Mouse (Mus musculus) left cerebral cortex, adult 18-20 months (tissue): ENCODE results near the gene 1700020L24Rik. TPM values are rescaled to one million over a fixed set of nuclear protein-coding genes. Genes with fewer than 3 reads are reported as not detected.

Source experiments
- DNase-seq, 2 experiments: peaks; one replicate each; pipeline ENCODE4 v3.0.0; 2021 to 2022; ENCODE audit warnings: low spot score in 2 of 2, mixed read lengths in 1 of 2
- long read RNA-seq, 2 experiments: library from polyadenylated mRNA; stranded (forward); transcript quantifications; one replicate each; pipeline ENCODE4 v2.0.0; 2021
- total RNA-seq, 2 experiments: library from RNA; stranded (reverse); gene quantifications; 2 replicates each; pipeline ENCODE4 v1.2.3; 2021

Gene 1700020L24Rik
- total RNA-seq: under 1 TPM; 0.47 to 0.53 TPM
- long read RNA-seq, experiment 1: 0 reads
- long read RNA-seq, experiment 2: 0 reads

DNA sequence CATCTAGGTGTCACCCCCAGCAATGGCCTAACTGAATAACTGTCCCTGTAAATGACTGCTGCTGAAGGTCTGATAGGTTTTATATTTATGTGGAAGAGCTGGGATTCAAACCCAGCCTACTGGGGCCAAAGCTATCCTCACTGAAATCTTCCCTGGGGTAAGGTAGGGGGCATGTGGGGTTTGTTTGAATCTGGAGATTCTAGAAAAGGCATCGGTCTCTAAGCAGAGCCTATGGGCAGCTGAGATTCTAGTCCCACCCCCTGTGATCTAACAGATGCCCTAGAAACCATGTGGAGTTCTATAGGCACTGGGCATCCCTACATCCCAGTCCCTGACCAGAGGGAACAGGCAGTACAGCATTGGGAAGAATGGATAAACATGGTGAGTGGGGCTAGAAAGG, at the start of gene 1700020L24Rik:
TSS of gene 1700020L24Rik (plus strand) at position 301 of the 400 bp plus-strand sequence.
- DNase-seq: no peak

DNA sequence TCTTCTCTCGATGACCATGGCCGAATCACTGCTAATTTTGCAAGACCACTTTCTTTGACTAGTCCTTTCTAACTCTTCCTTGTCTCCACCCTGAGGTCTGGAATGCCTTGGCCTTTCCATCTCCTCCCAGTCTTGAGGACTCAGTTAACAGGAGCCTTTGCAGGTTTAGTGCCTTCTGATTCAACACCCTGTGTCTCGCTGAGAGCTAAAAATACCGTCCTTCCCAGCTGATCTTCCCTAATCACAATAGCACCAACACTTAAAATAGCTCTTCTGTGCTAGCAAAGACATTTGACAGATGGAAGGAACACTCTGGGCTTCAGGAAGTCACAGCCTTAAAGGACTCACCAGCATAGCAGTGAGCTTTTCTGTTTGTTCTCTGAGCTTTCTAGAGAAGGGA, 44.4 kb upstream of the 1700020L24Rik start:
- DNase-seq: no peak

DNA sequence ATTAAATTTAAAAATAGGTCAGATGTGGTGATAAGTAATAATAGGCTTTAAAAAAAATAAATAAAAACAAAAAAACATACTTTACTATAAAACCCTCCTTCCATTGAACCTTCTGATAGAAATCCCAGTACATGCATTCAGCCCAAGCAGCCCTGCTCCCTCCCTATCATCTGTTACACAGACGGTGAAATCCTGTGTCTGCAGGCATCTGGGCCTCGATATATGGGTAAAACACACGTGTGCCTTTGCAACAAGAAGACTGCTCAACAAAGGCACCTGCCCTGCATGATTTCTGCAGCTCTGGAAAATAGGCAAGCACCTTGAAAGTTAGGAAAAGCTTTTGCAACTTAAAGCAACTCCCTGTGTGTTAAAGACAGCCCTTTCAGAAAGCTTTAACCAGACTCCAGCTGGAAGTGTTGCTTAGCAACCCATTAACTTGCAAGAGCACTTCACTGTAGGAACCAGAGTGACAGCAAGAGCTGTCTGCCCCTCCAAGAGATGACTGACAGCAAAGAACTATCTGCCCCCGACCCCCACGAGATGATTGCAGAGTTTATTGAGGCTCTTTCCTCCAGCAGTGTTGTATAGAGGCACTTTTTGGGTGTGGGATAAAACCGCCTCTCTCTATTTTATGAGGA, 42.6 kb upstream of the 1700020L24Rik start:
- no peak for DNase-seq

GRCm38 (mm10) chr11:83397626-83398025, 39.9 kb upstream of the 1700020L24Rik start:
- DNase-seq: no peak

DNA sequence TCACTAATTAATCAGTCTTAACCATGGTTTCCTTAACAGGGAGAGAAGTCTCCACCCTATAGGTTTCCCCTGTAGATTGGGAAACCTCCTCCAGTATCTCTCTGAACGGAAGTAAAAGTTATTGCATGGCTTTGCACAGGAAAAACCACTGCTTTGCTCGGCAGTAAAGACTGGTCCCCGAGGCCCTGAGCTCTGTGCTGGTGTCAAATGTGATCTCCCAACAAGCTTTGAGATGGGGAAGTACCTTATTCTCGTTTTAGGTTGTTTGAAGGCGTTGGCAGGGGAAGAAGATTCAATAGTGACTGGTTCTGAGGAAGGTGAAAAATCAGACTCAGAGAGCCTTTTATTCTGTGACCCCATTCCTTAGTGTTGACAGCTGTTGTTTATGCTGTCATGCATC, 38.8 kb upstream of the 1700020L24Rik start:
- no peak for DNase-seq

- DNase-seq: no peak
These were observed 33.7 kb upstream of the 1700020L24Rik start for GRCm38 (mm10) chr11:83403787-83404186.

- peak in 1 of 2 experiments; percentile 44 for DNase-seq
These were observed 31.1 kb upstream of the 1700020L24Rik start for GRCm38 (mm10) chr11:83406391-83406790.

GRCm38 (mm10) chr11:83408242-83408641, 29.2 kb upstream of the 1700020L24Rik start:
- no peak for DNase-seq

DNA sequence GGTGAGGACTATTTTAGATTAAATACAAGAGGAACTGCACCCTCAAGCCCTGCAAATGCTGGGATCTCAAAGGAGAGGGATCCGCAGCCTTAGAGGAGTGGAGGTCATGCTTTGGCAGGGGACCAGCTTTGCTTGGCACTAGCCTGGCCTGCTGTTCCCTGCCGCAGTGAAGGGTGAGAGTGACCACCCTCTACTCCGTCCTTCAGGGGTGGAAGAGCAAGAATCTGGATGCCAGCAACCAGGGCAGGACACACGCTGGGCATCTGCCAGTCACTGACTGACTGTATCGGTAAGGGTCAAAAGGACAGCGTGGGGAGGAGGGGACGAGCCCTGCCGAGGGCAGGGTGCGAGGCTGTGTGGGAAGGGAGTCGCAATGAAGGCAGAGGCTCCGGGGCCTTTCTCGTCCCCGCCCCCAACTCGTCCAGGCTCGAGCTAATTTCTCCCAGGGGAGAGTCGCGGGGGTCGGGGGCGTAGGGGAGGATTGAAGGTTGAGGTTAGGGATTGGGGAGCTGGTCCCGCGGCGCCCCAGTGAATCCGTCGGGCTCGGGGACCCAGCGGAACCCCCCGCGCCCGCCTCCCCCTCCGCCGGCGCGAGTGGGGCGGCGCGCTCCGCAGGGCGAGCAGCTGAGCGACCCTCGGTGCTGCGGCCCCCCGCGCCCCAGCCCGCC, 28.3 kb upstream of the 1700020L24Rik start, which contains the start of gene Rasl10b:
TSS of gene Rasl10b (plus strand) at position 51 of the 668 bp plus-strand sequence.
- peak in 1 of 2 experiments; percentile 47 for DNase-seq

DNA sequence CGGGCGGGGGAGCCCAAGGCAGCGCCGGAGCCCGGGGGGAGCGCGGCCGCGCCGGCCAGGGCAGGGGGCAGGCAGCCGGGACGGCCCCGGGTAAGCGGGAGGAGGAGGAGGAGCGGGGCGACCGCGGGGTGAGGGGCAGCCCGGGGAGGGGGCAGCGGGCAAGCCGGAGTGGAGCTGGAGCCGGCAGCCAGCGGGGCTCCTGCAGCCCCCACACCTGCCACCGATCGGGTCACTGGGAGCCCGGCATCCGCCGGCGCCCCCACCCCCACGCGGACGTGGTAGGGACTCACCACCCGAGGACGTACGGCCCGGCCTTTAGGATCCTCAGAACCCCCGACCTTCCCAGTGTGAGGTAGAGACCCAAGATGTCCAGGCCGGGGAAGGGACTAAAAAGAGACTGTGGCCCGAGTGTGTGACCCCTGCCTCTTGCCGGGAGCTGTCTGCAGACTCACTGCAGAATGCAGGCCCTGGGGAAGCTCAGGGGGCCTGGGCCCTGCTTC, 27.6 kb upstream of the 1700020L24Rik start:
- DNase-seq: no peak

GRCm38 (mm10) chr11:83410510-83410909, 27.0 kb upstream of the 1700020L24Rik start:
- no peak for DNase-seq

- no peak for DNase-seq
These were observed 20.4 kb upstream of the 1700020L24Rik start for GRCm38 (mm10) chr11:83417080-83417479.

- DNase-seq: peak; percentile 50 to 63
These were observed 19.8 kb upstream of the 1700020L24Rik start for GRCm38 (mm10) chr11:83417708-83418107.

GRCm38 (mm10) chr11:83418566-83418965, 18.9 kb upstream of the 1700020L24Rik start:
- peak; percentile 67 to 74 for DNase-seq

DNA sequence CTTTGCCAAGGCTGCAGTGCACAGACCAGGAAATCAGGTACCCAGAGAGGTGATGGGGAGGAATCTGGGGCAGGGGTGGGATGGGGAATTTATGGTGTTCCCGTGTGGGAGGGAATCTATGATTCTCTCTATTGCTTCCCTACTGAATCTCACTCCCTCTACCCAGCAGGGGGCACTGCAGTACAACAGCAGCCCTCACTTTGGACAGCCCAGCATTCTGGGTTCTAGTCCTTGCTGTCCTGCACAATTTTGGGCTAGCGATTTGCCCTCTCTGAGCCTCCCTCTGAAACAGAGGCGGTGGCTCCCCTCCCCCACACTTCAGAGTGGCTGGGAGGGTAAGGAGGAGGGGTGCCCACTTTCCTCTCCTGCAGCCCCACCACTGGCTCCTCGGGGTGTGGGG, 17.1 kb upstream of the 1700020L24Rik start:
- no peak for DNase-seq

GRCm38 (mm10) chr11:83421305-83421704, 16.2 kb upstream of the 1700020L24Rik start:
- no peak for DNase-seq

DNA sequence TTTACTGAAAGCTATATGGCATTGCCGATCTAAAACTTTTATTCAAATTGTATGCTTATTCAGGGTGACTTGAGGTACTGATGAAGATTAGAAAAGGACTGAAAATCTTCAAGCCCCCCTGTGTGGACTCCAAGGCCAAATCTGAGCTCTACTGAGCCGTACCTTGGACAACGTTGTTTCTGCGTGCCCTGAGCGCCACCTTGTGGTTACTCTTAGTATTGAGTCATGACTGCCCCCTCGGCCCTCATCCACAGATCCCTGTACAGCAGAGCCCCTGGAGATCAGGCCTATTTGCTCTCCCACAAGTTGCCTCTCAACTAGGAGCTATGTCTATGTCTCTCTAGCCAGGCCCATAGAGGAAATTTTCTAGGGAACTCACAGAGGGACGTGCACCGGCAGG, 12.8 kb upstream of the 1700020L24Rik start:
- peak; percentile 78 to 86 for DNase-seq

DNA sequence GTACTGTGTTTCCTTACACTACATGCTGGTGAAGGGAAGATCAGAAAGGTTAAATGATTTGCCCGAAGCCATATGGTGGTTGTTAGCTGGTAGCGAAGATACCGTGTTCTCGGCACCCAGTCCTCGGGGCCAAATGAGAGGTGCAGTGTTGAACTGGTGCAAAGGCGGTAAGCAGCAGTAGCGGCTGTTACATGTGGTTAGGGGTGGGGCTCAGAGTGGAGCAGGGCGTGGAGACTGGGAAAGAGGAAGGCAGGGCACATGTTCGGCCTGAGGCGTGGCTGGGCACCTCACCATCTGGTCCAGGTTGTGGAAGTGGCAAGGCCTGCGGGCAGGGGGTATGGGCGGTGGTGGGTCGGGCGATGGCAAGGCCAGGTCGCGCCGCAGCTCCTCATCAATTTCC, 10.5 kb upstream of the 1700020L24Rik start:
- no peak for DNase-seq

DNA sequence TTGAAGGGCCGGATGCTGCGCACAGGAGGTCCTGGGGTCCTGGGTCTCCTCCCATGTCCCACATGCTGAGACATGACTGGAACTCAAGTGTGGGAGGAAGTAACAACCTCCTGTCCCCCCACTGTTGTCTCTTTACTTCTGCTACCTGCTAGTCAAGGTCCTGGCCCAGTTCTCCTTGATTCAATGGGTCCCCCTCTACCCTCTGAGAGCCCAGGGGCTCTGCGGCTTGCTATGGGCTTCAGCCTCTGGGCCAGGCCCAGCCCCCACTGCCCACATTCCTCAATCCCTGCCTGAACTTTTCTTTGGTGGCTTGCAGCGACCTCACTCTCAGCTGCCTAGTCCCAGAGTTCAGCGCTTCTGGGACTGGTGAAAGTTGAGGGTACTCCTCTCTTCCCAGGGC, 8.1 kb upstream of the 1700020L24Rik start, which contains the start of gene Gas2l2:
TSS of gene Gas2l2 (minus strand) at position 101 of the 400 bp plus-strand sequence.
- DNase-seq: no peak

DNA sequence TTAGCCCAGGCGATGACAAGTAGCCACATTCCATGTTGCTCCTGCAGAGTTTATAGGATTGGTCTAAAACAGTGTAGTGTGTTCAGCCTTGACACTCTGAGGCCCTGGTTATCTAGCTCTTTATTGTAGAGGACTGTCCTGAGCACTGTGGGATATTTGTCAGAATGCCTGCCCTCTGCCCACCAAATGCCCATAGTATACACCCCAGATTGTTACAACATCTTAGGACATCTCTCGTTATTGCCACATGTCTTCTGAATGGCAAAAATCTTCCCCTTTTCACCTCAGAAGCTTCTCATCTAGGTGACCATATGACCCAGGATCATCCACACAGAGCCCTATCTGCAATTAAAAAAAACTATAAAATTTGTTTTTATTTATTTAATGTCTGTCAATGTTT, 4.9 kb upstream of the 1700020L24Rik start:
- DNase-seq: no peak

GRCm38 (mm10) chr11:83439426-83440060, 2.1 kb downstream of the 1700020L24Rik start:
- DNase-seq: no peak
